Mouse (Mus musculus) liver, embryonic 11.5 days (tissue): ENCODE measurements around the gene Ppp3cb. TPM values are rescaled to one million over a fixed set of nuclear protein-coding genes. Genes with fewer than 3 reads are reported as not detected.

Source experiments
- polyA plus RNA-seq: library from polyadenylated mRNA; unstranded; fragments of >200 nt; fragmentation: Nextera tagmentation; extraction: Ambion mirVana; gene quantifications from 2 replicates; pipeline ENCODE4 v1.2.1, GENCODE M21; 2014

The Ppp3cb gene
- polyA plus RNA-seq, 1 experiment from 2014 or later, result 41.9 TPM

Other genes starting within 250 kb of the Ppp3cb start
- gene Ecd, start 198.5 kb downstream of the Ppp3cb start, polyA plus RNA-seq, result 76.1 and 80.5 TPM in 2 replicates
- gene Fam149b, start 198.4 kb downstream of the Ppp3cb start, polyA plus RNA-seq, result 22.6 and 24.2 TPM in 2 replicates
- gene Dnajc9, start 157.7 kb downstream of the Ppp3cb start, polyA plus RNA-seq, result 174 and 191 TPM in 2 replicates
- gene Mrps16, start 152.9 kb downstream of the Ppp3cb start, polyA plus RNA-seq, result 116 and 119 TPM in 2 replicates
- 0.17 TPM in 1 of 2 replicates, not detected in the other for gene Cfap70, start 94.3 kb downstream of the Ppp3cb start, polyA plus RNA-seq
- gene Anxa7, start 66.4 kb downstream of the Ppp3cb start, polyA plus RNA-seq, result 52.8 and 56.5 TPM in 2 replicates
- gene Mss51, start 49.7 kb downstream of the Ppp3cb start, polyA plus RNA-seq, result 0.86 and 1.2 TPM in 2 replicates
- gene Usp54, start 94.5 kb upstream of the Ppp3cb start, polyA plus RNA-seq, result 5.8 and 6.0 TPM in 2 replicates
- gene Myoz1, start 110.0 kb upstream of the Ppp3cb start, polyA plus RNA-seq, result 0.23 and 0.95 TPM in 2 replicates
- gene Synpo2l, start 121.8 kb upstream of the Ppp3cb start, polyA plus RNA-seq, result 0.68 and 1.5 TPM in 2 replicates
- gene Sec24c, start 127.7 kb upstream of the Ppp3cb start, polyA plus RNA-seq, result 85.5 and 99.0 TPM in 2 replicates
- gene Fut11, start 148.4 kb upstream of the Ppp3cb start, polyA plus RNA-seq, result 14.2 and 14.9 TPM in 2 replicates
- gene Chchd1, start 156.4 kb upstream of the Ppp3cb start, polyA plus RNA-seq, result 247 and 250 TPM in 2 replicates
- 12.0 and 17.2 TPM in 2 replicates for gene Zswim8, start 161.0 kb upstream of the Ppp3cb start, polyA plus RNA-seq
- gene Ndst2, start 188.0 kb upstream of the Ppp3cb start, polyA plus RNA-seq, result 32.6 and 34.5 TPM in 2 replicates
- gene Camk2g, start 247.5 kb upstream of the Ppp3cb start, polyA plus RNA-seq, result 23.0 and 28.6 TPM in 2 replicates